Mouse (Mus musculus): ENCODE measurements at regions not wholly inside any gene's neighbourhood (a gene's known extent, or its start where the extent isn't known, plus 50 kb on each side); places are given as distances from the start of the nearest gene placed in this dataset.

DNA sequence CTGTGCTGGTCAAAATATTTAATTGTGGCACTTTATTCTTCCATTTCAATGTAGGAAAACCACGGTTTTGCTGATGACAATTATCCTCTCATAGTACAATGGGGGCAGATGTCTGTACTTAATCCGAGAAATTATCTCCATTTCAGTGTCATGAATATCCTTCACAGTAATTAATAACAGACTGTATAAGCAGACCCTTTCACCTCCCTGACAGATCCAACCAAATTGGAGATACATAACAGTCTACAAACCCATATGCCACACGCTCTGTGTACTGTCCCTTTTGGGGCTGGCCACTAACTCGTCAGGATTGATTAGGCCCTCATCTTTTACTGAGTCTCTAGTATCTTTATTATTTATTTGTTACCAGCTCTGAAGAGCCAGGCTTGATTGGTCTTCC, 212.6 kb upstream of the Igfbp7 start:
- DNase-seq (ENCODE audit: low spot score in 2 of 2): no peak

DNA sequence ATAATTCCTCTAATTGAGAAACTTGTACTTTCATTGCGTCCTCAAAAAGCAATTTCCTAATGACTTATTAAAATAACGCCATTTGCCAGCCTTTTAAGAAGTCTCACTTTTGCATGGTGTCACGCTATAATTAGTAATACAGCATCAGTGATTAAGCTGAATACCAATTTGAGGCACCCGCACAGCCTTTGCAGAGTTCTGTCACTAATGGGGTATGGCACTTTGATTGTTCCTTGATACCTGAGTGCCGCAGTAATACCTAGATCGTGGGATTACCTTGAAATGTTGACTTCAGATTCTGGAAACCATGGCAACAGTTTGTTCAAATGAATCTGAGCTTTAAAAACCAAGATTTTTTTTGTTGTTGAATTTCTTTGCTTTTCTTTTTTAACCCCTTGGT, 202.7 kb upstream of the Igfbp7 start:
- no peak for DNase-seq (ENCODE audit: low spot score in 2 of 2)

DNA sequence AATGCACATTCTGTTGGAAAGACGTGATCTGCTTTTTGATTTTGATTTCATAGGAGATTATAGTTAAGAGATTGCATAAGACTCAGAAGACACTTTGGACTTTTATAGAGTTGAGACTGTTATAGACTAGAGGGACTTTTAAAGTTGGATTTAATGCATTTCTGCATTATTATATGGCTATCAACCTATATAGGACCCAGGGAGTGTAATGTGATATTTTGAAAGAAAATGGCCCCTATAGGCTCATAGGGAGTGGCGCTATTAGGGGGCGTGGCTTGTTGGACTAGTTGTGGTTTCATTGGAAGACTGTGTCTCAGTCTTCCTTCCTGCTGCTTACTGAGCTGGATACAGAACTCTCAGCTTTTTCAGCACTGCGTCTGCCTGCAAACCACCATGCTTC, 186.9 kb upstream of the Igfbp7 start:
- DNase-seq (ENCODE audit: low spot score in 2 of 2): no peak

DNA sequence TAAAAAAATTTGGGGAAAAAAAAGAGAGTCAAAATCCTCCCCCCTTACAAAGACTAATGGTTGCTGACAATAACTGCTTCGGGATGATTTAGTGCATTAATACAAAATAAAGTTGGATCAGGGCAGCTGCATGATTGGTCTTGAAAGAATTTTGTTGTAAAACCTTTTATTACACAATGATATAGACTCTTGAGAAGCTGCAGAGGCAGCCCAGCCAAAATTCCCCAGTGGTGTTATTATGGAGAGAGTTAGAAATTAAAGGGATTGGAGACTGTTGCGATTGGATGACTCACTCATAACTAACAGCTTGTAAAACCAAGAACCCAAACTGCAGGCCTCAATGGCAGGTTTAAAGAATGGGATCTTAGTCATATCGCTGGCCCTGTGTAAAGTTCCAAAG, 181.4 kb upstream of the Igfbp7 start:
- DNase-seq (ENCODE audit: low spot score in 2 of 2): no peak

DNA sequence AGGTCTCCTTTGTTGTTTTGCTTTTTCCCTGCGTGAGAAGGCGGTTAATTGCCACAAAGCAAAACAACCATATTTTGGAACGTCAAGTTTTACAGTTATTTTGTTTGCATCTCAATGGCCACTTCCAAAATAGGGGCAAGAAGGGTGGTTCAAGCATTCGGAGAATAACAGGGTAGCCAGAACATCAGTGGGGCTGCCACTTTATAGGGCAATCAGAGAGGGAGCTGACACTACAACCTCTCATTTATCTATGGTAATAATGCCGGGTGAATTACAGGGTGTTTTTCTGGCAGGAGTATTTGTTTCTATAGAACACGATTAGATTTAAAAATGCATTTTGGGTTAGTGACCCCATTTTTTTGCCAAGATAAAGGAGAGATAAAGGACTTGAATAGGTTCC, 173.9 kb upstream of the Igfbp7 start:
- no peak for DNase-seq (ENCODE audit: low spot score in 2 of 2)

DNA sequence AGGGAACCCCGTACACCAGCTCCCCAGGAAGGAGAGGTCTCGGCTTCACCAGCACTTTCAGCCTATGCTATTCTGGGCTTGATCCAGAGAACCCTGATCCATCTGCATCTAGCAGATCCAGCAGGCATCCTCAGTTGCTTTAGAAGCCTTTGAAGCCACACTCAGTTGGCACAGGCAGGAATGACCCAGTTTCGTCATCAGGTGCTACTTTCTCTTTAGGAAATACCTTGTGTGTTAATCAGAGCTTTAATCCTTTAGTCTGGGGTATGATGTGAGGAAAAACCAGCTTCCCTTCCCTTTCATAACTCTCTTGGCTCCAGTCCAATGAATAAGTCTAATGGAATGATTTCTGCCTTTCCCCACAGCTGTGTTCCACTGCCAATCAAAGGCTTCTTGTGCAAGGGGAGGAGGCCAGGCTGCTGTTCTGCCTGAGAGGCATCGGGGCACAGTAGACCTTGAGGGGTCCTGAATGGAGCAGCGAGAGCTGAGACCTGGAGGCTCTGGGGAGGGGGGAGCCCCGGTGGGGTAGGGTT, 173.3 kb upstream of the Igfbp7 start:
- no peak for DNase-seq (ENCODE audit: low spot score in 2 of 2)

DNA sequence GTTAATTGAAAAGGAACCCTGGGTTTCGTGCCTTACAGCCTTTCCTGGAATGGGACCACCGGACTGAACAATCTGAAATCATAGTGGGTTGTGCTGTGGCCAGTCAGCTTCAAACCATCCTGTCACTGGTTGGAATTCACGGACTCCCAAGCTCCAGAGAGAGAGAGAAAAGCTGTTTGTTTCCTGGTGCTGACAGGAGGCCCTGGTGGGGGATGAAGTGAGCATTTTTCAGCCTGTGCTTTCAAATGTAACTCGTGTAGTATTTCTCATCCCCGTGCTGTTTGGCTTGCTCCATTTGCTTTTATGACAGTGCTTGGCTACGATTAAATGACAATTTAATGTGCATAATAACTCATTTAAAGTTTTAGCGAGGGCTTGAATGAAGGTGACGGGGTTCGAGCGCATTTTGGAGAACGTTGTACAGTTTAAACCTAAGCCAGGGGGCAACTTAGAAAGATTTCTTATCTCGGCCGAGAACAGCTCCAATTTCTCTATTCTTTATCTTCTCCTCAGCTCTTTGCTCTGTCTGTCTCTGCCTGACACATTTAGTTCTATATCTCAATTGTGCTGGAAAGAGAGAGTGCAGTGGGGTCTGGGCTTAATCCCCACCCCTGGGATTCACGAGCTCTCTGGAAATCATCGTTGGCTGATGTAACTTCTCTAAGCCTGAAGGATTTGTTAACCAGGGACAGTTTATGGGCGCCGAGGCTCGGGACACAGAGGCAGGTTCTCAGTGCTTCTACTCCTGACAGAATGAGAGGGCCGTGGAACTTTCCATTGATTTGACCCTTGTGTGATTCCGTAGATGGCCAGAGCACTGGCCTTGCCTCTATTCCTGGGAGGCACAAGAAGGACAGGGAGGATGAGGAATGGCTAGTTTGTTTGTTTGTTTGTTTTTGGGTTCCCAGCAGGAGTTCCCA, 172.2 kb upstream of the Igfbp7 start:
- no peak for DNase-seq (ENCODE audit: low spot score in 2 of 2)

DNA sequence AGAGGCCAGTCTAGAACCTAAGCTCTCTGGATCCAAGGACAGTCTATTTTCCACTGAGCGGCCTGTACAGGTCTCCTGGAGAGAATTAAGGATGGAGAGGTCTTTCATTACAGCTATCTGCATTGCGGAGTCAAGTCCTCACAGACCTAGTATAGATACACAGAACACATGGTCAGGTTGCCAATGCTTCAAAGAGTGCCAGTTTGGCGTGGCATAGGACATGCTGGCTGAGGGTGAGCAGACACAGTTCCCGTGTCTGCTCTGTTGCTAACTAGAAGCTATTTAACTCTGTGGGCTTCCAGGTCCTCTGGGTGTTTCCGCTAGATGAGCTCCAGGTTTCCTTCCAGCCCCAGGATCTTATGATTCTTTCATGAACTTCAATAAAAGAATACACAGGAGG, 169.0 kb upstream of the Igfbp7 start:
- no peak for DNase-seq (ENCODE audit: low spot score in 2 of 2)

DNA sequence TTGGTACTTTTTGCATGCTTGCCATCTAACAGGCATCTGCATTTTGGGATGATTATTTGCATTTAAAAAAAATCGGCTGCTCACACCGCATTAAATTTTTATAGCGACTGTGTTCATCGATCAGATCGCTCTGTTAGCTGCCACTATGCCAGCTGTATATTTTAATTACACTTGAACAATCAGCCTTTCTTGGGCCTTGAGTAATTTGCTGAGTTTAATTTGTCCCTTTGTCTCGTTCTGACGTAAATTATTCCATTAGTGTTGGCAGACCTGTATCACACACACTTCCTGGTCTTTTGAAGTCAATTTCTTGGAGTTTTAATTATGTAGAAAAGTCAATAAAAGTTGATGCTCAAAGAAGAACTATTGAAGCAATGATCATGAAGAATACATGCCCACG, 167.9 kb upstream of the Igfbp7 start:
- no peak for DNase-seq (ENCODE audit: low spot score in 2 of 2)

DNA sequence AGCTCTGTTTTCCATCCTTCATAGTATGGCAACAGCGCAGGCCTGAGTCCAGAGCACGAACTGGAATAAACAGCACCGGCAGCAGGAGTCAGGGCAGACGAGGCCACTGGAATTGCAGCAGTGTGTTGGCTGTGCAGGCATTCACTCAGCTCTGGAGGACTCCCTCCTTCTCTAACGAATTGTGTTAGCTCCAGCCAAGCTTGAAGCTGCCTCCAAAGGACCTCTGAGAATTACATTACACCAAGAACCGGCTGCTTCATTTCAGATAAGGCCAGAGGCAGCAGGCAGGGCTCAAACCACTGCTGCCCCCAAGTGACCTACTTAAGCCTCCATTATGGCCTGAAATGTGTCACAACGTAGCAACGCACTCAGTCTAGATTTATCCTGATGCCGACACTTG, 162.5 kb upstream of the Igfbp7 start:
- no peak for DNase-seq (ENCODE audit: low spot score in 2 of 2)

DNA sequence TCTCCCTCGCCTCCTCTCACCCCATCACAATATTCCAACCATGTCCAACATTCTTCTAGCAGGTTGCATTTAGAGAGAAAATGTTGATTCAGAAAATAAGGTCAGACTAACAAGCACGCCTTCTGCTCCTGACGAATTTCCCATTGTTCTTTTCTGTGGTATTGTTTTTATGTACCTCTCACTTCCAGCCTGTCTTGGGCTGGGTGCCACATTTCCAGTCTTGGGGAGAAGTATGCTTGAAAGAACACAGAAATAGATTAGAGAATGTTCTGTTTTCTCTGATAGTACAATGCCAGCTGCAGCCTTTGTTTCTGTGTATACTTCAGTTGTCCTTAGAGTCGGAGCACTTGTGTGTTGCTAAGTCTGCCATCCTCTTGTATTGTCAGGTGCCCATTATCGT, 160.3 kb upstream of the Igfbp7 start:
- no peak for DNase-seq (ENCODE audit: low spot score in 2 of 2)

DNA sequence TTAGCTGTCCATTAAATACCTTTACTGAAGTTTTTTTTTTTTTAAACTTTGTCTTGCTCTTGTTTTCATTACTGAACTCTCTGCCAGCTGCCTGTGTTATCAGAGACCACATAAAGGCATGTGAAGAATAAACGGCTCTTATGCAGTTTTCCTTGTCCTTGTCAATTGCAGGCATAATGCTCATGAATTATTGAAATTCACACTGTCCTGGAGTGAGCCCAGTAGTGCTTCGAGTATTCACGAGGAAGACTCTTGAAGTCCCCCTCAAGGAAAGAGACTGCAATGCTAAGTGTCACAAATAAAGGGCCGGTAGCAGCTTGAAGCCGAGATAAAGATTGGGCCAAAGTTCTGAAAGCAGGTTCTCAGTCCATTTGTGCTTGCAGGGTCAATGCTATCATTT, 144.7 kb upstream of the Igfbp7 start:
- no peak for DNase-seq (ENCODE audit: low spot score in 2 of 2)

DNA sequence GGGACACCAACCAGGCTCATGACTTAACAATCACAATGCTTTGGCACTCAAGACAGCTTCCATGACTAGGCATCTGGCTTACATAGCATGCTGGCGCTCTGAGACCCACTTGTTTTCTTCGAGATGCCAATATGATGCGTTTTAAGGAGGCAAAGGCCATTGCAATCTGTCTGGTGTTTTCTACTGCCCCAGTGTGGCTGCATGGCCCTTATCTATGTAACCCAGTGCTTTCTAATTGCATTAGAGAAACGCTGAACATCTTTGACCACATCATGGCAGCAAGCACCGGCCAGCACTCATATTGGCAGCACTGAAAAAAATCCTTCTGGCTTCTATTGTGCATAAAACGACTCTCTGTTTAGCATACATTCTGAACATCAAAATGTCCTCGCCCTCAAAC, 144.2 kb upstream of the Igfbp7 start:
- DNase-seq (ENCODE audit: low spot score in 2 of 2): no peak

DNA sequence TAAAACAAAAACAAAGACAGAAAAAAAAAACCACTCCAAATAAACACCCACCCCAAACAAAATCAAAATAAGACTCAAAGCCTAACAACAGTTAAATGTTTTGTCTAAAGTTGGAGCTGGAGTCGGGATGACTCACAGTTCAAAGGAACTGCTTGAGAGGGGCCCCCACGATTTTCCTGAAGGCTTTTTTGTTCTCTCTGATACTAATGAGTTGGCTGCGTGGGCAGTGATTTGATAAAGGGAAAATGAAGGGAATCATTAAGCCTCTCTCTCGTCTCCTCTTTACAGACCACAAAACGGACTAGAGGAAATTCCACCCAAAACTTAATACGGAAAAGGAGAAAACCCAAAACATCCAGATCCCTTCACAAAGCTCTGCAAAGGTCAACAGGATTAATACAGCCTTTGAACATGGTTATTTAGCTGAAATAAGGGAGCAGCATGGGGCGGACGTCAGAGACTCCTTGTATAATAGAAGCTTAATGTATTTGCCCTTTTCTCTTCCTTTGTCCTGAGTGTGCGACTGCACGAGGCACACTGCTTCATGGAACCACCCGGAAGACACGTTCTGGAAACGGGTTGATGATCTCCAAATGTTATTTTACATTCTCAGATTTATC, 138.3 kb upstream of the Igfbp7 start:
- no peak for DNase-seq (ENCODE audit: low spot score in 2 of 2)

DNA sequence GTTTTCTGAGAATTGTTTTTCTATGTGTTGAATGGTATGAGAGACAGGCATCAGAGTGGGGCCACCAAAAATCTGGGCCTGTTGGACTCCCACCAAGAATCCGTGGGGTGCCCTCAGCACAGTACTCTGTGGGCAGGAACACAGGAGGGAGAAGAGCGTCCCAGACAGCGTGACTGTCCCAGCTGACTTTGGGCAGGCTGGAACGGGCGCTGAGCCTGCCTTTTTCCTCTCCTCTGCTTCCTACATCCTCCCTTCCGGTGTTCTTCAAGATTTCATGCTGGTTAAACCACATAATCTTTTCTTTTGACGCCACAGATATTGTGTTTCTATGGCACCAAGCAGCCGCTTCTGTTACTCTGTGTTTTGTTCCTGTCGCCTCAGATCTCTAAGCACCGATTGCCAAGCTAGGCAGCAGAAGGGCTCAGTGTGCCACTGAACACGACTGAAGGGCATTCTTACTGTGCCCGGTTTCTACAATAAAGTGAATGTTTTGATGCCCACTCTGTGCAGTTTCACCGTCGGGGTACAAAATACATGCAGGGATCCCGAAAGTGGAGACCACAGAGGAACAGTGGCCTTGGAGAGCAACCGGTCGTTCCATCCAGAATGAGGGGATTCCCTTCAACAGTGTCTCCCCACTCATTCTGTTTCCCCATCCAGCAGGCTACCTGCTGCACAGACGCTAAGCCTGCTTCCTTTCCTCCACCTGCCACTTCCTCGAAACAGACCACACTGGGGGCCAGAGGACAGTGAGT, 124.6 kb upstream of the Igfbp7 start:
- no peak for DNase-seq (ENCODE audit: low spot score in 2 of 2)

DNA sequence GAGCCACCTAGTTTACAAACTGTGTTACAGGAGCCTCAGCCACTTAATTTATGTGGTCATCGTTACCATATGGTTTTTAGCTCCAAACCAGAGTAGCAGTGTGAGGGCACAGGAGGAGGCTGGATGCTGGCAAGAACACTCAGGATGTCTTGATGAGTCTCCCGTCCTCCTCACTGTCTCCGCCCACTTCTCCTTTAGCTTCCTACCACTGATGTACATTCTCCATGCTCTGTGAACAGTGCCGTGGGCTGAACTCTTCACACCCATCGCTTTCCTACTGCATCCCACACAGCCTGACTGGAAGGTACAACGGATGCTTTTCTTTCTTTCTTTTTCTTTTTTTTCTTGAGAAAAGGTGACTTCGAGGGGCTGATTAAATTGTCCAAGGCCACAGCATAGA, 122.5 kb upstream of the Igfbp7 start:
- no peak for DNase-seq (ENCODE audit: low spot score in 2 of 2)

DNA sequence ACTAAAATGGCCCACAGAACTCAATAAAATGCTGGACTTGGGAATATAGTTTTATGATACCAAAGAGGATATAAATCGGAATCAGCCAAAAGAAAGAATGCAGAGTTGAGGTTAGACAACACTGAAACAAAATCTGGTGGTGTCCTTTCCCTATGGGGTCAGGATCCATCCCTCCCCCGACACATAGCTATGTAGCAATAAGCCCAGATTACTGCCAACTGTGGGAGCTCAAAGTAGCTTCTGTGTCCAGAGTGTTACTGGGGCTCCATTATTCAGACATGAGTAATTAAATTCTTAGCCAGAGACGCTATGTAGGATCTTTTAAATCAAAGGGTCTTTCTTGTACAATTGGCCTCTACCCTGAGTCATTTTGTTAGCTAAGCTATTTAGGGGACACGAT, 109.4 kb upstream of the Igfbp7 start:
- no peak for DNase-seq (ENCODE audit: low spot score in 2 of 2)

DNA sequence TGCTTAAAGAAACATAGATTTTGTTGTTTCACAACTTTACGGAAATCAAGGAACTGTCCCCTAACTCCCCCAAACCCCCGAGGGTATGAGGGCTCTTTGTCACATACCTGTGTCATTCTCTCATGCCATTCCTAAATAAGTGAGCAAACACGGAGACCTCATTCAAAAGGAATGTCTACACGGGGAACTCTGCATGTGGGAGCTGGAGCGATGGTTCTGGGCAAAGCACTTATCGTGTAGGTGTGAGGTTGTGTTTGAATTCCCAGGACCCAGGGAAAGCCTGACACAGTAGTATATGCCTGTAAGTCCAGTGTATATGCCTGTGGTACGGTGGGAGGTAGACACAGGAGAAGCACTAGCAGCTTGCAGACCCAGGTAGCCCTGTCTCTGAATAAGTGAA, 107.6 kb upstream of the Igfbp7 start:
- no peak for DNase-seq (ENCODE audit: low spot score in 2 of 2)

DNA sequence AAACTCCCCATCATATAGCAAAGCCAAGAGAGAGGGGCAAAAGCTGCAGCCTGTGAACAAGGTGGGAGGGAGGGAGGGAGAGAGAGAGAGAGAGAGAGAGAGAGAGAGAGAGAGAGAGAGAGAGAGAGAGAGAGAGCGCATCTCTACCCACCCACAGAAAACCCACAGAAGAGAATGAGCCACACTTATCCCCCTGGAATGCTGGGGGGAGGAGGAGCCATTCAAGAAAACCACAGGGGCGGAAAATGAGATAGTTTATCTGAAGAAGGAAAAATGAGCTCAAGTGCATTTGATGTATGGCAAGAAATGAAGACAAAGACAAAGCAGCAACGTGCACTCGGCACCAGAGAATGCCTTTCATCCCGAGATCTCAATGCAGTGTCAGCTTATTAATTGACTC, 94.8 kb upstream of the Igfbp7 start:
- DNase-seq (ENCODE audit: low spot score in 2 of 2): no peak

DNA sequence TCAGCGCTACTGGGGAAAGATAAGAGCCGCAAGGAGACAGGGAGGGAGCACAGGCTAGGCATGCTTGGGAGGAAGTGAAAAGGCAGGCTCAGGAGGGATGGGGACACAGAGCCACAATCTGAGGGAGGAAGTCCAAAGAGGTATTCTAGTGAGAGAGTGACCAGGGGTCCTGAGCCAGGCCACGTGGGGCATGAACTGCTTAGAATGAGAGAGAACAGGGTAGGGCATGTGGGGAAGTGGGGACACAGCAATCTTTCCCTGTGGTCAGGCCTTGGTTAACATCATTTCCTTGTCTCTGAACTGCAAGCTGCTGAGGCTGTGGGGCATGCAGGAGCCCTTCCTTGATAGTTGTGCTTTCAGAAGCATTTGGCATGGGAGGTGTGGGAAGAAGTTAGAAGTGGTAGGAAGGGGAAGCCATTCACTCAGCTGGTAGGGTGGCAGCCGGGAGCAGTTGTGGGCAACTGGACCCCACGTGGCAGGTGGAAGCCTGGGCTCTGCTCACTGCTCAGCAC, 92.2 kb upstream of the Igfbp7 start:
- no peak for DNase-seq (ENCODE audit: low spot score in 2 of 2)

DNA sequence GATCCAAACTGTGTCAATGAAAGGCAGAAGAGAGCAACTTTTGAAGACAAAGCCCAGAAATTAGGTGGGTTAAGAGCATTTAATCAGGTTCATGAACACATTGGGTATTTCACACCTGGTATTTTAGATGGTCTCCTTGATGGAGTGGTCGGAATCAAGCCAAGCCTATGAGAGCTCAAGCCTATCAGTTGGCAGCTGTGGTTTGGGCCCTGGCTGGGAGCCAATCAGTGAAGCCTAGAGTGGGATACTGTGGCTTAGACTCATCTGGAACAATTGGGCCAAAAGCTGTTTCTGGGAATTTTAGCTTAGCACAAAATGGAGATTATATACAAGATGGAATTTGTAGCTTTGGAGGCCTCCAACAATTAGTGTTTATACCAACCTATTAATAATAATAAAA, 86.8 kb upstream of the Igfbp7 start:
- DNase-seq (ENCODE audit: low spot score in 2 of 2): no peak

DNA sequence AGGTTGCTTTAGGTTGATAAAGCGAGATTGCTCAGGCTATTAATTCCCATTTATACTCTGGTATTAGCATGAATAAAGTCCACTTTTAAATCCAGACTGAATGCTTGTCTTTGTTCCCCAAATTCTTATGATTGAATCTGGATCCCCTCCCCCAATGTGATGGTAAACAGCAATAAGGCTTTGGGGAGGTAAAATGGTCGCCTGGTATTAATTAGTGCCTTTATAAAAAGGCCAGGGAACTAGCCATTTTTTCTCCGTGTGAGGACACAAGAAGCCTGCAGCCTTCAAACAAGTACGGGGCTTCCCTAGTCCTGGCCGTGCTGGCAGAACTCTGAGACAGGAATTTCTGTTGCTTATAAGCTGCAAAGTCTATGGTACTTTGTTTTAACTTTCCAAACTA, 81.1 kb upstream of the Igfbp7 start:
- no peak for DNase-seq (ENCODE audit: low spot score in 2 of 2)
